Mouse (Mus musculus) midbrain, embryonic 15.5 days (tissue): Measurements from ENCODE around the gene Itk. TPM values are rescaled to one million over a fixed set of nuclear protein-coding genes. Genes with fewer than 3 reads are reported as not detected.

Experiments
- ATAC-seq: fragments of 200-750 bp; cut with Nextera tagmentation; replicated peaks from 2 replicates; pipeline ENCODE4 v1.8.0; 2017; ENCODE audit warnings: moderate TSS enrichment
- H3K27ac ChIP-seq: fragments of 300-500 bp; sonication (generic); 2 replicates; pipeline ENCODE4 v1.5.1; 2015; ENCODE audit warnings: mild to moderate bottlenecking, inconsistent platforms
- H3K27me3 ChIP-seq: fragments of 300-500 bp; sonication (generic); replicated peaks from 2 replicates; pipeline ENCODE4 v1.6.1; 2015; ENCODE audit warnings: inconsistent platforms
- H3K36me3 ChIP-seq: fragments of 300-500 bp; sonication (generic); replicated peaks from 2 replicates; pipeline ENCODE4 v1.6.1; 2015; ENCODE audit warnings: inconsistent platforms
- H3K4me1 ChIP-seq: fragments of 300-500 bp; sonication (generic); 2 replicates; pipeline ENCODE4 v1.6.1; 2015; ENCODE audit warnings: inconsistent platforms
- H3K4me2 ChIP-seq: fragments of 300-500 bp; sonication (generic); 2 replicates; pipeline ENCODE4 v1.6.1; 2015; ENCODE audit warnings: inconsistent platforms, mild to moderate bottlenecking, moderate library complexity
- H3K4me3 ChIP-seq: fragments of 300-500 bp; sonication (generic); 2 replicates; pipeline ENCODE4 v1.5.1; 2015; ENCODE audit warnings: mild to moderate bottlenecking, inconsistent platforms
- H3K9ac ChIP-seq: fragments of 300-500 bp; sonication (generic); 2 replicates; pipeline ENCODE4 v1.6.1; 2015; ENCODE audit warnings: mild to moderate bottlenecking, inconsistent platforms
- H3K9me3 ChIP-seq: fragments of 300-500 bp; sonication (generic); 2 replicates; pipeline ENCODE4 v1.6.1; 2016; ENCODE audit warnings: inconsistent platforms
- WGBS: fragments of 180-500 bp; shearing (Covaris S2); methylation state at CpG from one replicate; pipeline ENCODE4 v1.1.7; 2015; ENCODE audit warnings: mixed read lengths; 5-methylcytosine and 5-hydroxymethylcytosine counted together
- polyA plus RNA-seq: library from polyadenylated mRNA; unstranded; fragments of >200 nt; fragmentation: Nextera tagmentation; extraction: Ambion mirVana; gene quantifications from 2 replicates; pipeline ENCODE4 v1.2.1, GENCODE M21; 2015

The Itk gene
- polyA plus RNA-seq, 1 experiment from 2014 or later, result not detected

- WGBS, result 67% methylated on average over 20 of the region's 20 CpGs
- peak overlapping the region; percentile 66 for H3K4me3 ChIP-seq
- peak overlapping the region; percentile 79 for H3K4me2 ChIP-seq
- H3K4me1 ChIP-seq, result peaks cover 42% of the 10 kb centered on the region
- H3K9ac ChIP-seq, result peak overlapping the region; percentile 93
- H3K27me3 ChIP-seq, result no peaks in the 10 kb centered on the region
- peak overlapping the region; percentile 95; the same call in 1 of the 2 replicates for H3K27ac ChIP-seq
- H3K9me3 ChIP-seq, result no peaks in the 10 kb centered on the region
- no peaks in the 10 kb centered on the region for H3K36me3 ChIP-seq
- ATAC-seq, result no peak
Measured at GRCm38 (mm10) chr11:46309111-46309741, 80.1 kb downstream of the Itk start.

DNA sequence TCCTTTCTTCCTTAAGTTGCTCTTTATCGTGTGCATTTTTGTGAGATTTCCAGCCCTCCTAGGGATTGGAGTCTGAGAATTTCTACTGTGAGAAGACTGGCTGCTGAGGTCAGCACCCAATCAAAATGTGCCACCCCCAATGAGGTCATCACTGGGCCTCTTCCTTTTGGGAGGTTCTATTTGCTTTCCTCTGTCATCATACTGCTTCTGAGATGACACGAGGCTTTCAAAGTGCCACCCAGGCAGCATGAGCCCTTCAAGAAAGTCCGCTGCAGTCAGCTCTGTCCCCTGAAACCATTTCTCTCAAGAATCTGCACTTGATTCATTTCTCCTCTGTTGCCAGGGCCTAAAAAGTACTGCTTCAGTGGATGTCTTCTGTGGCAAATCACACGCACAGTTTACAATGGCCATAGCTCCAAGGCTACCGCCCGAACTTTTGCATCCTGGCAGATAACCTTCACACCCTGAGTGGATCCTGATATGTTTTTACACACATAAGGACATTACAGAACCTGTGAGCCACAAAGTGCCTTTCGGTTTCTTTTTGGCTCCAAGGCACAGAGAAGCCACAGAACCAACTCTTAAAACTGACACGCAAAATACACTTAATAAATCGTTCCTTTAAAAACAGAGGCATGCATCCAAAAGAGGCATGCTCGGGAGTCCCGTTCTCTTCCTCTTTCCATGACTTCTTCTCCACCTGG lies 80.9 kb downstream of the Itk start:
- peaks cover 42% of the 10 kb centered on the region for H3K4me1 ChIP-seq
- no peaks in the 10 kb centered on the region for H3K36me3 ChIP-seq
- H3K27ac ChIP-seq, result no peak overlapping the region
- H3K4me2 ChIP-seq, result peak overlapping the region; percentile 79
- no peak overlapping the region for H3K4me3 ChIP-seq
- 93% methylated on average over 11 of the region's 11 CpGs for WGBS
- H3K27me3 ChIP-seq, result no peaks in the 10 kb centered on the region
- no peak overlapping the region for H3K9ac ChIP-seq
- H3K9me3 ChIP-seq, result no peaks in the 10 kb centered on the region
- ATAC-seq, result no peak

DNA sequence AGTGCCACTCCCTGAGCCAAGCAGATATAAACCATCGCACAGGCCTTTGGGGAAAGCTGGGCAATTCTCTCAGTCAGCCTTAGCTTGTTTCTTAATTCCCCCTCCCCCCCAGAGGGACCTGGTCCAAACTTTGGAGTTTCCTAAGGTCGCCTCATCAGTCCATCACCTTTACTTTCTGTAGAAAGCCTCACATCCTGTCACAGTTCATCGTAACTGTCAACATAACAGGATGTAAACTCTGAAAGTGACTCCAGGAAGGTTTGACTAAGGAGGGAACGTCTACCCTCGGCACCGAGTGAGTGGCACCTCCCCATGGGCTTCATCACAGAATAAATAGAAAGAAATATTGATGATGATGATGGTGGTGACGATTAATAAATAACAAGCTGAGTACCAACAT lies 81.5 kb downstream of the Itk start:
- peaks cover 38% of the 10 kb centered on the region for H3K4me1 ChIP-seq
- no peaks in the 10 kb centered on the region for H3K9me3 ChIP-seq
- 94% methylated on average over 7 of the region's 7 CpGs for WGBS
- no peak overlapping the region for H3K27ac ChIP-seq
- ATAC-seq, result no peak
- H3K4me3 ChIP-seq, result no peak overlapping the region
- H3K4me2 ChIP-seq, result no peak overlapping the region
- no peak overlapping the region for H3K9ac ChIP-seq
- no peaks in the 10 kb centered on the region for H3K36me3 ChIP-seq
- no peaks in the 10 kb centered on the region for H3K27me3 ChIP-seq

- Histone ChIP-seq H3K36me3 (no peaks in the 10 kb centered on the region), H3K9ac (no peak overlapping the region), H3K4me1 (peaks cover 38% of the 10 kb centered on the region), H3K27ac (no peak overlapping the region), H3K9me3 (no peaks in the 10 kb centered on the region), H3K4me2 (no peak overlapping the region), H3K4me3 (no peak overlapping the region), H3K27me3 (no peaks in the 10 kb centered on the region)
- WGBS, result 86% methylated on average over 7 of the region's 7 CpGs
- ATAC-seq, result no peak
Measured at GRCm38 (mm10) chr11:46306776-46307175, 82.5 kb downstream of the Itk start.

- no peak overlapping the region for H3K27ac ChIP-seq
- ATAC-seq, result no peak
- no peaks in the 10 kb centered on the region for H3K36me3 ChIP-seq
- 87% methylated on average over 9 of the region's 9 CpGs for WGBS
- peaks cover 41% of the 10 kb centered on the region for H3K4me1 ChIP-seq
- H3K4me3 ChIP-seq, result no peak overlapping the region
- no peak overlapping the region for H3K9ac ChIP-seq
- no peaks in the 10 kb centered on the region for H3K9me3 ChIP-seq
- H3K27me3 ChIP-seq, result no peaks in the 10 kb centered on the region
- H3K4me2 ChIP-seq, result no peak overlapping the region
Measured at GRCm38 (mm10) chr11:46305881-46306520, 83.3 kb downstream of the Itk start.

DNA sequence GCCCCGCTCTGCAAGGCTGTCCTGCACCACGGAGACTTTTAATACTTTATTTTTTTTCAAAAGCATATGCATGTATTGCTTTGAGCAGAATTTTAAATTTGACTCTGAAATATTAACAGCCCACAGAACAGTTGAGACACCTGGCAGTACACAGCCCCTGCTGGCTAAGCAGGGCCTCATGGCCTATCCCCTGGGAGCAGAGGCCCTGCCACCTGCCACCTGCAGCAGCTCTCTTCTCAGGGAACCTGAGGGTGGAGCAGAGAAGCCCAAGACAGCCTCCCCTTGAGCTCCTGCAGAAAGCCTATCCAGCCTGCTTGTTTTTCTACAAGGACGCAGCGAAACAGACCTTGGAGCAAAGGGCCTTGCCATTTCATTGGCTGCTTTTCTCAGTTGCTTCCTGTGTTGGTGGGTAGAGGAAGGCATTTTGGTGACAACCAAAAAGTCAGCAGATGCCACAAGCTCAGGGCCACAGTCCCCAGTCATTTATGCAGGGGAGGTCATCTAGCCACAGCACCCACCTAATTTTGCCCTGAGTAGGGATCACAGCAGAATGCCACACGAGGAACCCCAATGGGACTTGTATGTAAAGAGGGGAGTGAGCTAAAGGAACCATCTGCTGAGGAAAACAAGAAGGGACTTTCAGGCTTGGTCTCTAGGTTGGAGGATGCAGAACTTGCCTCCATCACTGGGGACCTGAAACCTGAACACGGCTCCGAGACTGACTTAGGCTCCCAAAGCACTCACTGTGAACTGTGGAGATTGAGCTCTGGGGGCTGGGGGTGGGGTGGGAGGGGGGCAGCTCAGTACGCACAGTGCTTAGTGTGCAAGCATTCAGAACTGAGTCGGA lies 84.2 kb downstream of the Itk start:
- no peak for ATAC-seq
- Histone ChIP-seq H3K36me3 (no peaks in the 10 kb centered on the region), H3K9ac (0 out of 2 replicates have a peak overlapping the region, but pooled peaks have one; percentile 3), H3K27ac (no peak overlapping the region), H3K4me2 (no peak overlapping the region), H3K9me3 (no peaks in the 10 kb centered on the region), H3K4me1 (peaks cover 35% of the 10 kb centered on the region), H3K4me3 (no peak overlapping the region), H3K27me3 (no peaks in the 10 kb centered on the region)
- 73% methylated on average over 9 of the region's 9 CpGs for WGBS

GRCm38 (mm10) chr11:46304093-46304492 lies 85.2 kb downstream of the Itk start:
- ATAC-seq, result no peak
- no peak overlapping the region for H3K9ac ChIP-seq
- no peak overlapping the region for H3K27ac ChIP-seq
- no peak overlapping the region for H3K4me3 ChIP-seq
- no peaks in the 10 kb centered on the region for H3K36me3 ChIP-seq
- WGBS, result 80% methylated on average over 10 of the region's 10 CpGs
- no peaks in the 10 kb centered on the region for H3K27me3 ChIP-seq
- H3K4me1 ChIP-seq, result peaks cover 28% of the 10 kb centered on the region
- H3K4me2 ChIP-seq, result no peak overlapping the region
- no peaks in the 10 kb centered on the region for H3K9me3 ChIP-seq

DNA sequence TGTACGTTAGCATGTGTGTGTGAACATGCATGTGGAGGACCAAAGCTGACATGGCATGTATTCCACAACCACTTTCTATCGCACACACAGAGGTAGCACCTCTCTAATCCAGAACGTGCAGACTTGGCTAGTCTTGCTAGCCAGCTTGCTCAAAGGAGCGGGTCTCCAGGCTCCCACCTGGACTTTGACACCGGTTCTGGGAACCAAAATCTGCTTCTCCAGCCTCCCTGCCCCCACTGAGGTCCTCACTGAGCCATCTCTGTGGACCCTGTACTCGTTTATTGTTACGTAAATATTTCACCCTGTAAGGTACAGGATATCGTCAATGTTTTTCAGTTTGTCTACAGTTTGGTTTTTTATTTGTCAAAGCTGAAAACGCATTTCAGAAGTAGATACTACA lies 86.8 kb downstream of the Itk start:
- Histone ChIP-seq H3K36me3 (no peaks in the 10 kb centered on the region), H3K4me2 (no peak overlapping the region), H3K27me3 (no peaks in the 10 kb centered on the region), H3K27ac (no peak overlapping the region), H3K9me3 (no peaks in the 10 kb centered on the region), H3K4me3 (no peak overlapping the region), H3K9ac (no peak overlapping the region), H3K4me1 (peaks cover 30% of the 10 kb centered on the region)
- 92% methylated on average over 9 of the region's 9 CpGs for WGBS
- ATAC-seq, result no peak

DNA sequence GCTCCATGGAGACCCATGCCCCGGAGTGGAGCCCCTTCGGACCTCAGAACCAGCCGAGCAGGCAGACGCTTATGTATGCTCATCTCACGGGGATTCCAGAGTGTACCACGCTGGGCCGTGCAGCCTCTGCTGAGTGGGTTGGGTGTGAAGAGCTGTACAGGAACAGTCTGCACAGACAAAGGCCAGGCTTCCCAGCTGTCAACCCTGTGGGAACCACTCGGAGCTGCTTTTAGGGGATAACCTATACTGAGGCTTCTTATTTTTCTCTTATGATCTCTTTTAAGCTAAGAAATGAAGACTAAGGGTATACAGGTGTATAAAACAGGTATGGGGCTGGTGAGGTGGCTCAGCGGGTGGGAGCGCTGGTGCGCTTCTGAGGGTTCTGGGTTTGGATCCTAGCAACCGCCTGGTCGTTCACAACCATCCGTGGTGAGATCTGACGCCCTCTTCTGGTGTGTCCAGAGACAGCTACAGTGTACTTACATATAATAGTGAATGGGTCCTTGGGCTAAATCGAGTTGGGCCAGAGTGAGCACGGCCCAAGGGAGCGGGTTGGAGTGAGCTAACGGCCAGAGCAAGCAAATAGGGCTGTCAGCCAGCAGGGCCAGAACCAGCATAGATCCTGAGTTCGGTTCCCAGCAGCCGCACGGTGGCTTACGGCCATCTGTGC lies 87.6 kb downstream of the Itk start:
- H3K4me2 ChIP-seq, result no peak overlapping the region
- no peak overlapping the region for H3K4me3 ChIP-seq
- H3K9me3 ChIP-seq, result no peaks in the 10 kb centered on the region
- H3K9ac ChIP-seq, result no peak overlapping the region
- H3K27ac ChIP-seq, result no peak overlapping the region
- WGBS, result 81% methylated on average over 23 of the region's 23 CpGs
- H3K36me3 ChIP-seq, result no peaks in the 10 kb centered on the region
- H3K27me3 ChIP-seq, result no peaks in the 10 kb centered on the region
- ATAC-seq, result no peak
- peaks cover 30% of the 10 kb centered on the region for H3K4me1 ChIP-seq

DNA sequence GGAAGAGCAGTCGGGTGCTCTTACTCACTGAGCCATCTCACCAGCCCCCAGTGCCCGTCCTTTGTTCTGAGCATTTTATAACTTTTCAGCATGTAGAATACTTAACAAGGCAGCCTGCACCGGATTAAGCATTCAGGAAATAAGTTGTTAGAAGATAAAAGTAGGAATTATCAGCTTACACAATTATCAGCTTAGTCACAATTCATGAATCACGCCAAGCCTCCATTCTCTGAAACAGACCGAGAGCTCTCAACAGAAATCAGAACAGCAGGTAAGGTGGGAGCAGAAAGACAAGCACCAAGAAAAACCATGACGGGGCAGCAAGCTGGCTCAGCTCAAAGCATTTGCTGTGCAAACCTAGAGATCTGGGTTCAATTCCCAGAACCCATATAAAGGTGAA lies 89.4 kb downstream of the Itk start:
- Histone ChIP-seq H3K27ac (no peak overlapping the region), H3K27me3 (no peaks in the 10 kb centered on the region), H3K36me3 (no peaks in the 10 kb centered on the region), H3K9me3 (no peaks in the 10 kb centered on the region), H3K4me3 (no peak overlapping the region), H3K4me1 (peaks cover 25% of the 10 kb centered on the region), H3K4me2 (no peak overlapping the region), H3K9ac (no peak overlapping the region)
- 30% methylated on average over 6 of the region's 6 CpGs for WGBS
- no peak for ATAC-seq

DNA sequence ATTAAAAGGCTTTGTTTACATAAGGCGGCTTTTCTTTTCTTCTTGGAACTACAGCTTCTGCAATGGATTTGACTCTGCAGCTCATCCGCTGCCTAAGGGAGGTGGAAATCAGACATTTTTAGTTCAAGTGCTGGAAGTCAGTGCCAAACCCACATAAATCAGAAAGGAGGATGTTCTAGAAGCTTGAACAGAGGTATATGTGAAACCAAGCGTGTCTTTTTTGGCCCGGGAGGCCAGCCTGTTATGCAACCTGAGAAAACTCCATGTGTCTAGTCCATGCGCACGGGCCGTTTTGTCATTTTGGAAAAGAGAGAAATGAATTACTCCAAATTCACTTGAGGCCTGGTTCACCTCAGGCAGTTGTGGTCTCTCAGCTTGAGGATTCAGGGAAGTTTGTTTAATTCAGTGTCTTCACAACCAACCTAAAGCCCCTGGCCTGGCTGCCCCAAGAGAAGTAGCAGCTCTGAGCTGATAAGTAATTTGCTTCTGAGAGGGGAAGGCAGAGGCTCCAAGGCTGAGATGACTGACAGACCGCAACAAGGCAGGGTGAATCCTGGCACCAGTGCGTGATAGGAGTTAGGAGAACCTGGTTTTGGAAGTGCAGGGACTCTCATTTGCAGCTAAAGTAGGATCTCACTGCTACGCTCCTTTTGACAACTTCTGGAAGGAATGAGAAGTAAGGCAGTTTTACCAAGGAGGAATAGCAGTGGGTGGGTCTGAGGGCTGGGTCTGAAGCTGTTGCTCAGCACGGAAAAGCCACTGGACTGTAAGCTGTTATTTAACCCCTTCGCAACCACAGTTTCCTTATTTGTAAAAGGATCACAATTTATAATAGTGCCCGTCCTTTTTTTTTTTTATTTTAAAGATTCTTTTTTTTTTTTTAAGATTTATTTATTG lies 90.2 kb downstream of the Itk start:
- Histone ChIP-seq H3K4me3 (no peak overlapping the region), H3K9me3 (no peaks in the 10 kb centered on the region), H3K36me3 (no peaks in the 10 kb centered on the region), H3K9ac (no peak overlapping the region), H3K27ac (no peak overlapping the region), H3K27me3 (no peaks in the 10 kb centered on the region), H3K4me2 (no peak overlapping the region), H3K4me1 (peaks cover 21% of the 10 kb centered on the region; the same call in 1 of the 2 replicates)
- no peak for ATAC-seq
- WGBS, result 72% methylated on average over 13 of the region's 13 CpGs
